Mouse (Mus musculus) CH12.LX (cell line): ENCODE results near the gene Rps27l. TPM values are rescaled to one million over a fixed set of nuclear protein-coding genes. Genes with fewer than 3 reads are reported as not detected.
A peak's percentile ranks its signal among the peaks of the same experiment; 100 is the strongest.

Source experiments
- DNase-seq: peaks from one replicate; pipeline ENCODE4 v3.0.0-alpha.2; 2013; ENCODE audit errors: extremely low read depth
- H3K27ac ChIP-seq: 2 replicates; pipeline ENCODE4 v1.5.1; 2012; ENCODE audit warnings: low read depth, mild to moderate bottlenecking, control low read depth, moderate library complexity; ENCODE audit not compliant: insufficient read depth
- H3K27me3 ChIP-seq: replicated peaks from 2 replicates; pipeline ENCODE3; 2012; ENCODE audit warnings: inconsistent platforms
- H3K36me3 ChIP-seq, 2 experiments: replicated peaks in 1 of 2; 2 replicates each; pipeline versions ENCODE3 to v1.6.1; 2012; ENCODE audit warnings: inconsistent platforms in 1 of 2, low read length in 1 of 2, mild to moderate bottlenecking in 1 of 2, mixed read lengths in 1 of 2, moderate library complexity in 1 of 2; ENCODE audit not compliant: control insufficient read depth in 1 of 2, insufficient read depth in 1 of 2
- H3K4me1 ChIP-seq, 2 experiments: 2 replicates each; pipeline ENCODE4 v1.6.1; 2012; ENCODE audit warnings: inconsistent platforms in 1 of 2, moderate library complexity in 1 of 2; ENCODE audit not compliant: insufficient read depth in 2 of 2, control insufficient read depth in 1 of 2
- H3K4me2 ChIP-seq: 2 replicates; pipeline ENCODE4 v1.6.1; 2012; ENCODE audit warnings: low read depth, mild to moderate bottlenecking, control low read depth; ENCODE audit not compliant: poor library complexity, insufficient read depth, severe bottlenecking
- H3K4me3 ChIP-seq, 3 experiments: fragments of 150-350 bp in 1 of 3; sonication (generic) in 1 of 3; replicated peaks in 1 of 3; 2 replicates each; pipeline versions ENCODE3 to v1.5.1; 2011 to 2012; ENCODE audit warnings: low read depth in 2 of 3, low read length in 2 of 3, mild to moderate bottlenecking in 2 of 3, moderate library complexity in 2 of 3, control low read depth in 1 of 3, improper control_type of control experiment in 1 of 3, inconsistent platforms in 1 of 3, mixed read lengths in 1 of 3; ENCODE audit not compliant: poor library complexity in 1 of 3
- H3K79me2 ChIP-seq: replicated peaks from 2 replicates; pipeline ENCODE4 v1.6.1; 2012; ENCODE audit warnings: mild to moderate bottlenecking, moderate library complexity; ENCODE audit not compliant: control insufficient read depth, poor library complexity, insufficient read depth, severe bottlenecking; ENCODE audit errors: extremely low read depth
- H3K9ac ChIP-seq: 2 replicates; pipeline ENCODE4 v1.6.1; 2012; ENCODE audit warnings: low read depth, mild to moderate bottlenecking, control low read depth, moderate library complexity; ENCODE audit not compliant: insufficient read depth
- H3K9me3 ChIP-seq: replicated peaks from 2 replicates; pipeline ENCODE3; 2012; ENCODE audit warnings: low read length, inconsistent platforms, mixed read lengths
- BHLHE40 ChIP-seq: IDR thresholded peaks from 2 replicates; pipeline ENCODE4 v1.6.1; 2011; ENCODE audit warnings: mild to moderate bottlenecking, low read depth, low read length, improper control_type of control experiment
- CHD1 ChIP-seq: IDR thresholded peaks from 2 replicates; pipeline ENCODE4 v1.6.1; 2012; ENCODE audit warnings: low read depth, low read length, improper control_type of control experiment, inconsistent platforms
- CTCF ChIP-seq, 2 experiments: IDR thresholded peaks in 1 of 2; conservative IDR thresholded peaks in 1 of 2; 2 replicates each; pipeline ENCODE4 v1.5.1; 2011 to 2012; ENCODE audit warnings: low read depth in 2 of 2, low read length in 2 of 2, improper control_type of control experiment in 1 of 2, inconsistent platforms in 1 of 2, mild to moderate bottlenecking in 1 of 2, moderate library complexity in 1 of 2
- ELF1 ChIP-seq: IDR thresholded peaks from 2 replicates; pipeline ENCODE4 v1.6.1; 2014; ENCODE audit warnings: low read depth, mild to moderate bottlenecking, inconsistent platforms, low read length, improper control_type of control experiment
- EP300 ChIP-seq: IDR thresholded peaks from 2 replicates; pipeline ENCODE4 v1.6.1; 2011; ENCODE audit warnings: low read length, improper control_type of control experiment
- ETS1 ChIP-seq: conservative IDR thresholded peaks from 2 replicates; pipeline ENCODE4 v1.6.1; 2012; ENCODE audit warnings: low read depth, mild to moderate bottlenecking, inconsistent platforms, low read length, improper control_type of control experiment, moderate library complexity
- KAT2A ChIP-seq: IDR thresholded peaks from 2 replicates; pipeline ENCODE4 v1.6.1; 2012; ENCODE audit warnings: low read length, improper control_type of control experiment, inconsistent platforms; ENCODE audit not compliant: insufficient replicate concordance
- MAZ ChIP-seq: IDR thresholded peaks from 2 replicates; pipeline ENCODE4 v1.6.1; 2012; ENCODE audit warnings: low read depth, mild to moderate bottlenecking, inconsistent platforms, low read length, improper control_type of control experiment, moderate library complexity
- MYC ChIP-seq: IDR thresholded peaks from 2 replicates; pipeline ENCODE4 v1.6.1; 2011; ENCODE audit warnings: low read depth, mild to moderate bottlenecking, improper control_type of control experiment, low read length
- NELFE ChIP-seq: IDR thresholded peaks from 2 replicates; pipeline ENCODE4 v1.6.1; 2011; ENCODE audit warnings: low read depth, low read length, improper control_type of control experiment
- NRF1 ChIP-seq: IDR thresholded peaks from 2 replicates; pipeline ENCODE4 v1.6.1; 2014; ENCODE audit warnings: low read depth, mild to moderate bottlenecking, inconsistent platforms, low read length, improper control_type of control experiment, moderate library complexity
- RAD21 ChIP-seq: IDR thresholded peaks from 2 replicates; pipeline ENCODE4 v1.6.1; 2011; ENCODE audit warnings: low read depth, mild to moderate bottlenecking, low read length, improper control_type of control experiment, moderate library complexity
- SIN3A ChIP-seq: IDR thresholded peaks from 2 replicates; pipeline ENCODE4 v1.6.1; 2012; ENCODE audit warnings: low read length, improper control_type of control experiment, inconsistent platforms
- SMC3 ChIP-seq: IDR thresholded peaks from 2 replicates; pipeline ENCODE4 v1.6.1; 2011; ENCODE audit warnings: low read depth, low read length, improper control_type of control experiment
- TCF12 ChIP-seq: IDR thresholded peaks from 2 replicates; pipeline ENCODE4 v1.6.1; 2014; ENCODE audit warnings: low read depth, mild to moderate bottlenecking, inconsistent platforms, low read length, improper control_type of control experiment
- USF1 ChIP-seq: IDR thresholded peaks from 2 replicates; pipeline ENCODE4 v1.6.1; 2014; ENCODE audit warnings: low read depth, mild to moderate bottlenecking, inconsistent platforms, low read length, improper control_type of control experiment
- ZC3H11A ChIP-seq: IDR thresholded peaks from 2 replicates; pipeline ENCODE4 v1.6.1; 2012; ENCODE audit warnings: low read depth, mild to moderate bottlenecking, inconsistent platforms, low read length, improper control_type of control experiment
- ZNF384 ChIP-seq: IDR thresholded peaks from 2 replicates; pipeline ENCODE4 v1.6.1; 2012; ENCODE audit warnings: low read depth, low read length, improper control_type of control experiment, inconsistent platforms
- dilution Hi-C: fragments of 300-500 bp; cut with MboI; formaldehyde crosslinking; loops from 2 replicates; pipeline ENCODE4 v1.14.3; 2020; ENCODE audit warnings: low sequenced_read_pairs; ENCODE audit not compliant: extremely low pct_unique_long_range_greater_than_20kb, extremely low pct_ligation_motif_present
- in situ Hi-C: fragments of 300-500 bp; cut with MboI; formaldehyde crosslinking; loops from 3 replicates; pipeline ENCODE4 v1.14.3; 2019; ENCODE audit warnings: low sequenced_read_pairs, low pct_ligation_motif_present, low pct_unique_long_range_greater_than_20kb, mixed read lengths
- polyA plus RNA-seq: library from polyadenylated mRNA; unstranded; fragments of >175 nt; gene quantifications from 2 replicates; pipeline ENCODE4 v1.2.1, GENCODE M21; 2012; ENCODE audit warnings: low read depth; ENCODE audit not compliant: insufficient read length
- total RNA-seq, 2 experiments: library from RNA; depleted of rRNA; stranded (reverse); fragments of 300-350 nt in 1 of 2; fragments of >200 nt in 1 of 2; gene quantifications; 2 replicates each; pipeline ENCODE4 v1.2.3; 2012 to 2014

Gene Rps27l
- total and polyA plus RNA-seq, 3 experiments, result 593 to 1,755 (median 694) TPM

- TF ChIP-seq MYC, result no peak
- no peak for TF ChIP-seq SMC3
- no peak for TF ChIP-seq USF1
- TF ChIP-seq TCF12, result peak; percentile 34
- TF ChIP-seq KAT2A, result no peak
- TF ChIP-seq ZC3H11A, result no peak
- no peak for TF ChIP-seq CTCF (conservative IDR thresholded peaks at IDR 0.05 in 1 of 2, IDR thresholded peaks at IDR 0.05 in 1 of 2; ENCODE audit: low read depth in 2 of 2, low read length in 2 of 2)
- TF ChIP-seq EP300, result peak; percentile 67
- no peak for TF ChIP-seq NRF1
- TF ChIP-seq BHLHE40, result peak; percentile 22; the same call in 1 of the 2 replicates
- no peak for TF ChIP-seq CHD1
- TF ChIP-seq ETS1, result peak; percentile 47; the same call in 1 of the 2 replicates
- no peak for TF ChIP-seq NELFE
These were observed 48.0 kb upstream of the Rps27l start (continued) for GRCm38 (mm10) chr9:66897851-66898250.

DNA sequence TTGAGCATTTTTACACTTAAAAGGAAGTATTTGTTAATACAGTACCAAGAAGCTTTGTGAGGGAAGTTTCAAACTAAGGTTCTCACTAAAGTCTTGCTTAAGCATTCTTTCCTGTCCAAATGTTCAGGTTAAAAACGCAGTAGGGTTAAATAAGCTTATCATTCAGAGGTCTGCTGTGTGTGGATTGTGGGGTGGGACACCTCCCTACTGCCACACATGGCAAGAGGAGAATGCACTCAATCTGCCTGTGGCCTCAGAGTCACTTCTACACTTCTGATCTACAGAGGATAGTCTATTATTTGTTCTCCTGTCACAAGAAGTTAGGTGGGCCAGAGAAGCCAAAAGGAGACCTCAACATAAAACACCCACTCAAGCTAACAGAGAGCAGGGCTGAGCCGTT is 46.8 kb upstream of the Rps27l start:
- peaks cover 15 to 59% of the 10 kb centered on the region in 2 experiments for H3K4me1 ChIP-seq
- in situ Hi-C loops, result no loop called here
- no peaks in the 10 kb centered on the region for H3K27me3 ChIP-seq
- H3K27ac ChIP-seq, result peak overlapping the region; percentile 36
- no peak for DNase-seq
- peaks cover 0 to 27% of the 10 kb centered on the region in 2 experiments for H3K36me3 ChIP-seq
- H3K79me2 ChIP-seq, result peaks cover 20% of the 10 kb centered on the region
- H3K4me3 ChIP-seq, result no peak overlapping the region
- H3K9me3 ChIP-seq, result peaks cover 3% of the 10 kb centered on the region
- no peak overlapping the region for H3K4me2 ChIP-seq
- no peak for TF ChIP-seq RAD21
- no peak for TF ChIP-seq BHLHE40
- no peak for TF ChIP-seq SIN3A
- no peak for TF ChIP-seq MYC
- TF ChIP-seq ELF1, result no peak
- dilution Hi-C loops, result no loop called here
- H3K9ac ChIP-seq, result no peak overlapping the region

DNA sequence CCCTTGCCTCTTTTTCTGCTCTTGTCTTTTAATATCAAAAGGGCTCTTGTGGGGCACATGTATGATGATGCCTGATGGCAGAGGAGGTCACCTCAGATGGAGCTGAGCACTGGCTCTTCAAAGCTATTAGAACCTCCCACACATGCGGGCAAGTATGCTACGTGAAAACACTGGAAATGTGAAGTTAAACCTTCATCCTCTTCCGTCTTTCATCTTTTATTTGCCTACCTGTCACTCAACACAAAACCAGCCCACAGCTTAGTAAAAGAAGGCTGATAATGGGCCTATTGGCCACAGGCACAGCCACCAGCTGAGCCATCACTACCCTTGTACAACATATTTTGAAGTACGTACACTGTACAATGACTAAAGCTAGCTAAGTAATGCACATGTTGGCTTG is 46.4 kb upstream of the Rps27l start:
- no peak for TF ChIP-seq ZNF384
- no peak for TF ChIP-seq MAZ
- no peak overlapping the region for H3K4me2 ChIP-seq
- H3K36me3 ChIP-seq, result peaks cover 0 to 29% of the 10 kb centered on the region in 2 experiments
- no peaks in the 10 kb centered on the region for H3K27me3 ChIP-seq
- H3K4me3 ChIP-seq, result no peak overlapping the region
- DNase-seq, result no peak
- no peak overlapping the region for H3K27ac ChIP-seq
- no peak overlapping the region for H3K9ac ChIP-seq
- in situ Hi-C loops, result no loop called here
- peaks cover 3% of the 10 kb centered on the region for H3K9me3 ChIP-seq
- peaks cover 15 to 57% of the 10 kb centered on the region in 2 experiments for H3K4me1 ChIP-seq
- dilution Hi-C loops, result no loop called here
- peaks cover 17% of the 10 kb centered on the region for H3K79me2 ChIP-seq
